Mouse (Mus musculus) cerebellum, adult 8-10 months (tissue): ENCODE results near the gene Zbtb20.
A peak's percentile ranks its signal among the peaks of the same experiment; 100 is the strongest.

Experiments
- DNase-seq: peaks from one replicate; pipeline ENCODE4 v3.0.0; 2022

Gene Zbtb20

DNA sequence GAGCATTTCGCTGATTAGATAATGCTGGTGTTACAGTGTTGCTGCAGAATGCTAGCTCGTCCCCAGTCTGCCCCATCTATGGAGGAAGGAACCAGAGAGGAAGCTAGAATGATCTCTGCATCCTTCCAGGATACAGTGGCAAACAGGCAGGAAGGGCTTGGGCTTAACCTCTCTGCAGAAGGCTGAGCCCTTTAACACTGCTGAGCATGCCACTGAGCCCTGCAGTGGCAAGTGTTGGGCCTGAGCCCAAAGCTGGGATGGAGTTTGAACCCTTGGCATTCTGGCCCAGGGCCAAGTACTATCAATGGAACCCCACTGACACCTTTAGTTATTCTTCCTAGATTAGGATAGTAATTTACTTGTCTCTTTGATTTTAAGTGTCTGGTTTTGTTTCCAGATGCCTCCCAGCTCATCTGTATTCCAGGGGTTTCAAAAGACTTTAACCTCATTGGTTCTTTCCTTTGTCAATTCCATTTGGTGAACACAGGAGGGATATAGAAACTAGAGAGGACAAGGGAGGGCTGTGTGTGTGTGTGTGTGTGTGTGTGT, 532.0 kb downstream of the Zbtb20 start:
- DNase-seq, result no peak

GRCm38 (mm10) chr16:43408622-43409021, 532.9 kb downstream of the Zbtb20 start:
- DNase-seq, result no peak

DNA sequence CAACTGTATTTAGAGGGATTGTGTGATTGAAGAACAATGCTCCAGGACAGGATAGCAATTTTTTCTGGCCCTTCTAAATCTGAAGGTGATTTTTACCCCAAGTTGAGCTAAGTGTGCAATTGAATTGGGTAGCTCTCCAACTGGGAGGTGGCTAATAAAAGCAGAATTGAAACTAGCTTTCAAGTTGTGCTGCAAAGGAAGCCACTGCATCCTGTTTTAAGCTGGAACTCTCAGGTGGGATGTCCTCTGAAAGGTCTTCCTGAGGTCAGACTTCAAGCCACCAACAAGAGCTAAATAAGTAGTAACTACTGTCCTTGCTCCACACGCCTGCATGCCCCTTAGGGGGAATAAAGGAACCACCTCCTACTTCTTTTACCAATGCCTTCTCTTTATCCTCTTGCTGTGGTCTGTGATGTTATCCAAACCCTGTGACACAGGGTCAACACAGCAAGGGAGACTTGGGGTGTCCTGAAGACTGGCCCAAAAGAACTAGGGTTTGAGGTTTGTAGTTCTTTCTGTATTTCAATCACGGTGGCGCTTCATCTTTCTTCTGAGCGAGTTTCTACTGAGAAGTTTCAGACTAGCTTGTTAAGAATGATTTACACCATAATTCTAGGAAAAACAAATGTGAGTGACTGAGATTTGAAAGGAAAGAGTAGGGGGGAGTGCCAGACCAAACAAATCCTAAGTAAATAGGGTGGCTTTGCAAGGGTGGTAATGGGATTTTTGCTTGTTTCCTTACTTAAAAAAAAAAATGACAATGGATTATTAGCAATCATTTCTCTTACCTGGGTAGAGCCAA, 533.6 kb downstream of the Zbtb20 start:
- DNase-seq, result no peak

DNA sequence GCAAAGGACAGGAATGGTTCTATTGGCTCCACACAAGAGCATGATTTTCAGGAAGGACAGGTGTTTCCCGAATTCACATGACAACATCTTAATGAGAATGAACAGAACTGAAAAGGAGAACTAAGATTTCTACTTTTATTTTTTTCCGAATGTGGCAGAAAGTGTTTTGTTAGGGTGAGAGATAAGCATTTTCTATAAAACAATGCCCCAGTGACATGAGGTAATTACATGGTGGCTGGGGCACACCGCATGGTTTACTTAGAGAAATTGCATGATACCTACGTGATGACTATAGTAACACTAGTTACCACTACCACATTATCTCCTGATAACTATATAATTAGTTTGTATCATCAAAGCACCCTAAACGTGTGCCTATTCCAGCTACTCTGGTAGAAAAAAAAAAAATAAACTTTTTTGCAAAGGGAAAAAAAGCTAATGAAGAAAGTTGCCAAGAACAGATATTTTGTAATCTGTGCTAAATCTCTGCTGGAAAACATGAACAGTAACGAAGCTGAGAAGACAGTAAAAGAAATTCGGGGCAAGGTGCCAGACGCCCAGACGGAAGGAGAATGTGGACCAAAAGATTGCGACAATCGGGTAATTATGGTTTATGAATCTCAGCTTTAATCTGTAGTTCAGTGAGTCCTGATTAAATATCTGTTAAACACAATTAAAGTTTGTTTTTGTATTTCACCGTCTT, 534.4 kb downstream of the Zbtb20 start:
- DNase-seq, result peak; percentile 39

GRCm38 (mm10) chr16:43410613-43410974, 534.9 kb downstream of the Zbtb20 start:
- DNase-seq, result no peak

GRCm38 (mm10) chr16:43415864-43416263, 540.2 kb downstream of the Zbtb20 start:
- DNase-seq, result no peak

GRCm38 (mm10) chr16:43419923-43420322, 544.2 kb downstream of the Zbtb20 start:
- DNase-seq, result no peak

DNA sequence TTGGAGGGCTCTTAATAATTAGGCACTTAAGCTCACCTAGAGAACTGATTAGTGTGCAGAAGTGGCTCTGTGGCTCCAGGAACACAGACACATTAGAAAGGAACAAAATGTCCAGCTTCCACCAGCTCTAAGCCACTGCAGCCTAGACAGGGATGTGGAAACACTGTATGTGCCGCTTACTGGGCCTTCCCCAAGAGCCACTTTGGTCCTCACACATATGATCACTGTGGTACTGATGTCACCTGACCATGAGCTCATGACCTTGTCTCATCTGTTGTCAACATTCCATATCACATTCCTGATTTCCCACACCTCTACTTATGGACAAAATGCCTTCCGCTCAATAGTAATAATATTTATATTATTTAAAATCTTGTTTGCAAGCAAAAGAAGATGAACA, 553.3 kb downstream of the Zbtb20 start:
- no peak for DNase-seq

GRCm38 (mm10) chr16:43430030-43430429, 554.3 kb downstream of the Zbtb20 start:
- no peak for DNase-seq

GRCm38 (mm10) chr16:43431514-43432371, 556.1 kb downstream of the Zbtb20 start:
- DNase-seq, result no peak

GRCm38 (mm10) chr16:43434941-43435340, 559.3 kb downstream of the Zbtb20 start:
- DNase-seq, result peak; percentile 45

DNA sequence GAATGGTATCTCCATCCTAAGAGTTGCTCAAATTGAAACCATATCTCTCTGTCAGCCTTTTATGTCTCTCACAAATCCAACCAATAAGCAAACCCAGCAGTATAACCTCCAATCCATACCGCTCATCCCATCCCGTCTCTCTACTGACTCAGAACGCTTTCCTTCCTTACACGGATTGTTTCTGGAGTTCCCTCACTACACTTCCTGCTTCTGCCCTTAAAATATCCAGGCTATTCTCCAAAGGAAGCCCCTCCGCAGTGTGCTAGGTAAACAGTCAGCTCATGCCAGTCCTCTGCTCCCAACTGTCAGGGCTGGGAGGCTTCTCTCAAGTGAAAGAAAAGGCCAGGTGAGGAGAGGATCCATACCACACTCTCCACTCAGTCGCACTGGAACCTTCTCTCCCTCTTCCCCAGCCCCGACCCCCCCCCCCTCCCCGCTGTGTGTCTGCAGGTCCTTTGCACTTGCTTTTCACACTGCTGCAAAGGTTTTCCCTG, 563.2 kb downstream of the Zbtb20 start:
- DNase-seq, result no peak

DNA sequence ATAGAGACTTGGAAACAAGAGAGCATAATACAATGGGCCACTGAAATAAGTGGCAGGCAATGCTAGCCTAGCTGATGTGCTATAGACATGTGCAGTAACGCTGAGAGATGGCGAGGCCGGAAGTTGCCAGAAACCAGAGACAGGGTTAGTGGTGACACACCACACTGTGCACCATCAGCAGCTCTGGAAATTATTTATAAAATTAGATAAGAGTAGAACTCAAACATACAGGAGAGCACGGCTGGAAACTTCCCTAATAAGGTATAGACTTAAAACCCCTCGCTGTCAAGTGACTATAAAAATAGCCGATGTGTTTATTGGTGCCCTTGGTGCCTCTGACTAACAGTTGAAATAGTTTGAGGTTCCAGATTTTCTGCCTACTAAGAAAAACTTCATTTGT, 565.7 kb downstream of the Zbtb20 start:
- DNase-seq, result no peak

DNA sequence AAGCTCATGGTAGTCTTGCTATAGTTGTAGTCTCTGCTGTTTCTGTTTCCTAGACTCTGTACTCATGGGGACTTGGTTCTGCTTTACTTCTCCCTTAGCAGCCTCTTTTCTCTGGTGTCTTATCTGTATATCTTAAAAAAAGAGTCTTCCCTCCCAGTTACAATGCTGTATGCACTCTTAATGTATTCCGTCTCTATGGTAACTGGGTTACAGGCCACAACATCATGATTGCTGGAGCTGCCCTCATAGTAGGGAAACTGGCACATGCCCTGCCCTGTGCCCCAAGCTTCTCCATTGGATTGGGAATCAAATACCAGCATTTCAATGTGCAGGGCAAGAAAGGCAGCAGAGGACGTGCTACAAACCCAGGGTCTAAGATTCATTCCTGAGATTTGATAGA, 567.4 kb downstream of the Zbtb20 start:
- no peak for DNase-seq

DNA sequence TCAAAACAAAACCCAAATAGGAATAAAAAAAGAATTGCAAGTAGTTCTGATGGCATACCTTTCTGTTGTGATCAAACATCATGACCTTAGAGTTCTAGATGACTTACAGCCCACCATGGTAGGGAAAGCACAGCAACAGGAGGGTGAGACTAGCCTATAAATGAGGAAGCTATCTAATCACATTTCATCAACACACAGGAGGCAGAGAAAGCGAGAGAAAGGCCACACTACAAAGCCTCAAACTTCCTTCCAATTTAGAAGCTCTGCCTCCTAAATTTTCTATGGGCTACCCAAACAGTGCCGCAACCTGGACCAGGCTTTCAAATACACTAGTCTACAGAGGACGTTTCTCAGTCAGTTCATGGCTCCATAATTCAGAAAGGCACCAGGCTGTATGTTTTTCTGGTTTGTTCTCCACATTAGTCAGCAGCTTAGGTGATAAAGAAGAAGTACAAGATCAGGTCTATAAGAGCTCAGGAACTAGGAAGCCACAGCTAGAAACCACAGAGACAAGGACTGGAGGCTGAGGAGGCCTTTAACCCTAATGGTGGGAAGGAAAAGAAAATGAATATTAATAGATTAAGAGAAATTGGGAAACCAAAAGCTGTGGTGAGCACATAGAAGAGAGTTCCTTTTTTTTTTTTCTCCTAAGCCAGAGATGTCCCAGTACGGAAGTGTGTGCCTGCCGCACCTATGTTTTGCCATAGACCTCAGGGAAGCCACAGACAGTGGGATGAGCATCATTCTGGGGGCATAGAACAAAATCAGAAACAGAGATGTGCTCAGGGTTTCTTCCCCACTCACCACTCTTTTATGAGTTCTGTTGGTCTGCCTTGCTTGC, 572.7 kb downstream of the Zbtb20 start:
- no peak for DNase-seq

- DNase-seq, result no peak
Observed at GRCm38 (mm10) chr16:43454370-43454934, 578.8 kb downstream of the Zbtb20 start.

DNA sequence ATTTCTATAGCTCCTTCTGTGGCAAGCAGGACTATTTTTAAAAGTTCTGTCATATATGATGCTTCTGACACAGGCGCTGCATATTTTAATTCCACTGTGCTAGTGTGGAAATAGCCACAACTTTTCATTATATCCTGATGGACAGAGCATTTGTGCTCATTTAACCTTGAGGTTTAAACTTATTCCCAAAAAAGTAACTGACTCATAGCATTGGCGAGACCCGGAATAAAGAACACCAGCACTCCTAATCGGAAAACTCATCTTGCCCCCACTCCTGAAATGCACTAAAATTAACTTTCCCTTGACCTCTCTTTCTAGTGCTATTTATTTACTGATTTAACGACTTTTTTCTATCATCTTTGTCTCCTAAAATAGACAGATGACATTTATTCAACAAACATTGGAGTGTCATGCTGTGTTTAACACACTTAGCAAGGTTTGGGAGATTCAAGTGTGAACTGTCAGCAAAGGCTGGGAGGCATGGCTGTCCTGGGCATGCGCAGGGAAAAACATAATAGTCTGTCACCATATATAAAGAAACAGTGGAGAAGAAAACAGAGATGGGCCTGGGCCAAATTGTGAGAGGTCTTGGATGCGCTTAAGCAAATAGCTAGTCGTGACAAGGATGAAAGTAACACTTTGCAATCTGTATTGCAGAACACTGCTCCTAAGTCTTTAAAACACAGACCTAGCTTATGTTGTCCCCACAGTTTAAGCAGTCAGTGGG, 580.9 kb downstream of the Zbtb20 start:
- no peak for DNase-seq

DNA sequence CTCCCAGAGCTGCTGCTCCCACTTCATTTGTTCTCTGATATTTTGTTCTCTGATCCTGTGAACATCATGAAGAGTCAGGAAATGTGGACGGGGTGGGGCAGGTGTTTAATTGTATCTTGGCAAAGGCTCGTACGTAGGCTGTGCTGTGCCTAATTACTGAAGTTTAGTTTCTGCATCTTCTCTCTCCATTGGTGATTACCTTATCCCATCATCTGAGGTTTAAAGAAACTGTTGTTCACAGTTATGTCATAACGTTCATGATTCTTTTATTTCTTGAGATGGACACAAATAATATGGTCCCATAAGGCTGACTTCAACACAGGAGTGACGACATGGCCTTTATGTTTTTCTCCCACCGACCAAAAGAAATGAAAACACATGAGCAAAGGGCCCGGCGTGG, 582.1 kb downstream of the Zbtb20 start:
- no peak for DNase-seq

GRCm38 (mm10) chr16:43458726-43459223, 583.1 kb downstream of the Zbtb20 start:
- no peak for DNase-seq

DNA sequence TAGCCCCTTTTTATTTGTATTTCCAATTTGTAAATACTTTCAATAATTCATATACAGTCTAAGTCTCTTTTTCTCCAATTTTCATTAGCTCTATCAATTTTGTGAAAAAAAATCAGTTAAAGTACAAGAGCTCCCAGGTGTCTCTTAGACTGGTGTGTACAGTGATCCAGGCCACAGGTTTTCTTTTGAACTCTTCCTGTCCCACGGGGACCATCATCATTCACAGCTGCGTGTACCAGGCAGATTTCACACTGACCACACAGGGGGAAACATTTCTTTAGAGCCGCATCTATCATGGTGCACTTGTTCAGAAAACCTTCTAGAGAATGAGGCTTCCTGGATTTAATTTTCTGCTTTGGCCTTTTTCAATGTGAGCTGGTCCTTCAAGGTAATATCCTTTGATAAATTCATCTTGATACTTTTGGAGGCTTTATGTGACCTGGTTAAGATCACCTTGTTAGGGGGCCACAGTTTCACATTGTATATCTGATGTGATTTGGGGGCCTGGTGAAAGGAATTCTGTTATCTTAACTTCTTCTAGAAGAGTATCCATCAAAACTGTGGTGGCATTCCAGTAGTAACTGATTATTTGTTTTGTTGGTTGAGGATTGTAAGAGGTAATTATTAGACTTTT, 586.2 kb downstream of the Zbtb20 start:
- no peak for DNase-seq
